Mouse (Mus musculus) olfactory bulb, adult 2 months (tissue): ENCODE measurements around the gene Tpk1. TPM values are rescaled to one million over a fixed set of nuclear protein-coding genes. Genes with fewer than 3 reads are reported as not detected.

Experiments
- H3K27ac ChIP-seq: fragments of 200-500 bp; 2 replicates; pipeline ENCODE4 v1.5.1; 2012; ENCODE audit warnings: low read depth, low read length; ENCODE audit not compliant: insufficient read depth
- H3K4me1 ChIP-seq: fragments of 200-500 bp; 2 replicates; pipeline ENCODE4 v1.6.1; 2012; ENCODE audit warnings: low read length; ENCODE audit not compliant: control insufficient read depth, insufficient read depth
- H3K4me3 ChIP-seq: fragments of 200-500 bp; 2 replicates; pipeline ENCODE4 v1.5.1; 2012; ENCODE audit warnings: mild to moderate bottlenecking, low read depth, low read length, moderate library complexity; ENCODE audit not compliant: insufficient read depth
- CTCF ChIP-seq: fragments of 200-500 bp; IDR thresholded peaks from 2 replicates; pipeline ENCODE4 v1.5.1; 2012; ENCODE audit warnings: low read depth, mild to moderate bottlenecking, low read length, moderate library complexity; ENCODE audit not compliant: insufficient read depth
- POLR2A ChIP-seq: fragments of 200-500 bp; IDR thresholded peaks from 2 replicates; pipeline ENCODE4 v1.6.1; 2012; ENCODE audit warnings: mild to moderate bottlenecking, low read depth, low read length, moderate library complexity; ENCODE audit not compliant: insufficient read depth
- WGBS: fragments of 180-500 bp; shearing (Covaris S2); methylation state at CpG from one replicate; pipeline ENCODE4 v1.1.7; 2018; 5-methylcytosine and 5-hydroxymethylcytosine counted together
- polyA plus RNA-seq: library from polyadenylated mRNA; stranded (reverse); fragments of >200 nt; gene quantifications from 2 replicates; pipeline ENCODE4 v1.2.4, GENCODE M21; 2012; ENCODE audit warnings: low replicate concordance; ENCODE audit not compliant: missing spikeins, insufficient read depth, insufficient read length

Tpk1 gene
- polyA plus RNA-seq, 1 experiment, result not detected

- WGBS, result 51% methylated on average over 3 of the region's 3 CpGs
Measured at GRCm38 (mm10) chr6:43674986-43675760, 9.1 kb upstream of the Tpk1 start.

GRCm38 (mm10) chr6:43670939-43671338 lies 4.9 kb upstream of the Tpk1 start:
- Histone ChIP-seq H3K4me3 (no peak overlapping the region), H3K4me1 (no peaks in the 10 kb centered on the region), H3K27ac (no peak overlapping the region)
- no peak for TF ChIP-seq CTCF
- TF ChIP-seq POLR2A, result no peak
- WGBS, result 93% methylated on average over 2 of the region's 2 CpGs

More at GRCm38 (mm10) chr6:43674986-43675760, 9.1 kb upstream of the Tpk1 start:
- no peak overlapping the region for H3K27ac ChIP-seq
- TF ChIP-seq CTCF (no peak), POLR2A (no peak)
- no peak overlapping the region for H3K4me3 ChIP-seq
- H3K4me1 ChIP-seq, result no peaks in the 10 kb centered on the region

GRCm38 (mm10) chr6:43667681-43668080 lies 1.6 kb upstream of the Tpk1 start:
- H3K27ac ChIP-seq, result no peak overlapping the region
- H3K4me3 ChIP-seq, result no peak overlapping the region
- WGBS, result 83% methylated on average over 2 of the region's 2 CpGs
- H3K4me1 ChIP-seq, result no peaks in the 10 kb centered on the region
- TF ChIP-seq POLR2A (no peak), CTCF (no peak)

- H3K4me3 ChIP-seq, result no peak overlapping the region
- H3K4me1 ChIP-seq, result no peaks in the 10 kb centered on the region
- H3K27ac ChIP-seq, result peak overlapping the region; percentile 95
- WGBS, result 80% methylated on average over 7 of the region's 7 CpGs
- TF ChIP-seq CTCF (no peak), POLR2A (no peak)
Measured at GRCm38 (mm10) chr6:43666611-43667400, 728 bp upstream of the Tpk1 start.

- H3K27ac ChIP-seq, result no peak overlapping the region
- TF ChIP-seq POLR2A (no peak), CTCF (no peak)
- H3K4me1 ChIP-seq, result no peaks in the 10 kb centered on the region
- H3K4me3 ChIP-seq, result no peak overlapping the region
- 87% methylated on average over 2 of the region's 2 CpGs for WGBS
Measured at GRCm38 (mm10) chr6:43661822-43662221, 4.3 kb downstream of the Tpk1 start.

GRCm38 (mm10) chr6:43658290-43658689 lies 7.8 kb downstream of the Tpk1 start:
- 89% methylated on average over 4 of the region's 4 CpGs for WGBS
- H3K4me3 ChIP-seq, result no peak overlapping the region
- H3K4me1 ChIP-seq, result no peaks in the 10 kb centered on the region
- H3K27ac ChIP-seq, result no peak overlapping the region
- TF ChIP-seq CTCF (no peak), POLR2A (no peak)

GRCm38 (mm10) chr6:43657845-43658244 lies 8.2 kb downstream of the Tpk1 start:
- TF ChIP-seq CTCF (no peak), POLR2A (no peak)
- 89% methylated on average over 3 of the region's 3 CpGs for WGBS
- H3K4me1 ChIP-seq, result no peaks in the 10 kb centered on the region

GRCm38 (mm10) chr6:43654876-43655456 lies 11.1 kb downstream of the Tpk1 start:
- Histone ChIP-seq H3K4me1 (no peaks in the 10 kb centered on the region), H3K4me3 (no peak overlapping the region), H3K27ac (no peak overlapping the region)
- 91% methylated on average over 8 of the region's 8 CpGs for WGBS
- no peak for TF ChIP-seq CTCF
- no peak for TF ChIP-seq POLR2A

More at GRCm38 (mm10) chr6:43657845-43658244, 8.2 kb downstream of the Tpk1 start:
- H3K4me3 ChIP-seq, result no peak overlapping the region
- no peak overlapping the region for H3K27ac ChIP-seq

- H3K4me3 ChIP-seq, result no peak overlapping the region
- no peak overlapping the region for H3K27ac ChIP-seq
- no peaks in the 10 kb centered on the region for H3K4me1 ChIP-seq
- TF ChIP-seq CTCF, result no peak
- TF ChIP-seq POLR2A, result no peak
- WGBS, result 96% methylated on average over 2 of the region's 2 CpGs
Measured at GRCm38 (mm10) chr6:43649516-43649915, 16.6 kb downstream of the Tpk1 start.
